Comparison of ENCODE assay signal across 14 mouse cellular contexts in genomic region chr9:101017734-101018516, GRCm38 (mm10). TPM values are rescaled to one million over a fixed set of nuclear protein-coding genes. Genes with fewer than 3 reads are reported as not detected.
A peak's percentile ranks its signal among the peaks of the same experiment; 100 is the strongest.
DNase-seq lines count a peak whose midpoint lies in the region; ATAC-seq and TF ChIP-seq lines count a peak whose summit lies in the region.
"Had no signal": no experiment of that assay in that cellular context is flagged by ENCODE, and none has a peak within 500 bp of the region (broad histone marks: within the 10 kb centered on the region; RNA-seq: fewer than 3 reads in every experiment).

No protein-coding gene starts in this region.

- no peak for TF ChIP-seq POLR2A in heart, adult 2 months (IDR thresholded peaks at IDR 0.05; ENCODE audit: insufficient read depth, low read depth, low read length)

- no peaks in the 10 kb centered on the region for H3K36me3 ChIP-seq in heart, adult 2 months (ENCODE audit: control insufficient read depth, insufficient read depth, low read length)
- peaks cover 8% of the 10 kb centered on the region; the same call in 1 of the 2 replicates for H3K36me3 ChIP-seq in lung, postnatal 0 days (ENCODE audit: insufficient read depth, low read length)
- 0 out of 2 replicates have a peak, but pooled peaks cover 2% of the 10 kb centered on the region for H3K36me3 ChIP-seq in splenic B cell, adult 2 months (ENCODE audit: control insufficient read depth, insufficient read depth, low read length, poor library complexity, severe bottlenecking)

- H3K4me1 ChIP-seq in heart, adult 2 months (ENCODE audit: control insufficient read depth, insufficient read depth, low read length), result no peaks in the 10 kb centered on the region
- H3K4me1 ChIP-seq in lung, postnatal 0 days (ENCODE audit: insufficient read depth, low read depth, low read length), result no peaks in the 10 kb centered on the region
- H3K4me1 ChIP-seq: limb, embryonic 15.5 days; neural tube, embryonic 12.5 days had no signal

- no peak overlapping the region; the same call in 1 of the 2 replicates for H3K27ac ChIP-seq in heart, adult 2 months
- peak overlapping the region; percentile 2; the same call in 1 of the 2 replicates for H3K27ac ChIP-seq in lung, postnatal 0 days (ENCODE audit: low read length)
- H3K27ac ChIP-seq: limb, embryonic 15.5 days; neural tube, embryonic 12.5 days had no signal

- ATAC-seq in lung, postnatal 0 days, result peak; percentile 82
- no peak for ATAC-seq in megakaryocyte-erythroid progenitor cell, adult 5-6 weeks (replicated peaks; ENCODE audit: low FRiP score, low TSS enrichment, poor library complexity, severe bottlenecking)
- ATAC-seq: activated CD4-positive, CD25-positive, alpha-beta regulatory T cell, adult 4 months had no signal

- no peak for TF ChIP-seq EP300 in heart, adult 2 months (IDR thresholded peaks at IDR 0.05; ENCODE audit: insufficient read depth, low read depth, low read length)
- TF ChIP-seq EP300 in lung, postnatal 0 days (IDR thresholded peaks at IDR 0.05), result peak; percentile 77

- WGBS in heart, adult 2 months, result 47% methylated on average over 15 of the region's 15 CpGs
- WGBS in lung, postnatal 0 days, result 32% methylated on average over 15 of the region's 15 CpGs

- no peak overlapping the region for H3K9ac ChIP-seq in heart, adult 2 months (ENCODE audit: low read depth, low read length)
- H3K9ac ChIP-seq in lung, postnatal 0 days (replicated peaks; ENCODE audit: low read depth), result no peak overlapping the region
- H3K9ac ChIP-seq: limb, embryonic 15.5 days; neural tube, embryonic 12.5 days had no signal

- intact Hi-C loops in heart, adult 2 months (cut with DNase I), result no loop called here
- intact Hi-C loops in heart, postnatal 36 days (cut with DNase I), result loop anchor here (5.0 kb wide), 1 partner anchor 129 kb away; no protein-coding TSS in a partner anchor

- TF ChIP-seq CTCF in heart, adult 2 months (IDR thresholded peaks at IDR 0.05), result peak; percentile 52
- peak; percentile 31; the same call in 1 of the 2 replicates for TF ChIP-seq CTCF in lung, postnatal 0 days (IDR thresholded peaks at IDR 0.05)

- no peak overlapping the region for H3K4me2 ChIP-seq in lung, postnatal 0 days (replicated peaks; ENCODE audit: low read depth, low read length)
- H3K4me2 ChIP-seq: limb, embryonic 15.5 days; neural tube, embryonic 12.5 days had no signal

- no peak for DNase-seq in heart, adult 2 months
- DNase-seq in heart, postnatal 36 days, result no peak
- DNase-seq in lung, postnatal 0 days (ENCODE audit: low spot score), result peak; percentile 67
- no peak for DNase-seq in lung, adult 18-20 months
- peak; percentile 40 to 64 for DNase-seq in kidney, adult 8-10 months
- peak; percentile 9 for DNase-seq in splenic B cell, adult 2 months (ENCODE audit: low read depth, low spot score)
- DNase-seq in urinary bladder, postnatal 25 days (ENCODE audit: low spot score), result no peak
- DNase-seq: cerebellum, adult 11-12 months; right cerebral cortex, postnatal 4 days; thymus, adult 2 months had no signal

- no peaks in the 10 kb centered on the region for H3K9me3 ChIP-seq in lung, postnatal 0 days (ENCODE audit: low read length)
- H3K9me3 ChIP-seq: limb, embryonic 15.5 days; neural tube, embryonic 12.5 days had no signal

- H3K27me3 ChIP-seq in heart, adult 2 months (ENCODE audit: control insufficient read depth, insufficient read depth, low read length), result no peaks in the 10 kb centered on the region
- H3K27me3 ChIP-seq in lung, postnatal 0 days (replicated peaks; ENCODE audit: insufficient read depth, low read length), result no peaks in the 10 kb centered on the region
- no peaks in the 10 kb centered on the region for H3K27me3 ChIP-seq in splenic B cell, adult 2 months (ENCODE audit: control insufficient read depth, insufficient read depth, low read length, poor library complexity, severe bottlenecking)
- H3K27me3 ChIP-seq: limb, embryonic 15.5 days; neural tube, embryonic 12.5 days had no signal

- H3K79me2 ChIP-seq in heart, adult 2 months (replicated peaks; ENCODE audit: control insufficient read depth, insufficient read depth, low read length), result no peaks in the 10 kb centered on the region

- H3K4me3 ChIP-seq in heart, adult 2 months, result no peak overlapping the region
- no peak overlapping the region for H3K4me3 ChIP-seq in lung, postnatal 0 days (ENCODE audit: low read depth, low read length)
- H3K4me3 ChIP-seq: limb, embryonic 15.5 days; neural tube, embryonic 12.5 days had no signal

RNA-seq across cellular contexts. Expression of gene Pccb, which starts 16.8 kb away (rescaled TPM):
- 100 to 1,000 TPM in 1 of 2 experiments, 10 to 100 TPM in 1; 87.3 to 109 TPM for total RNA-seq in heart, adult 2 months (2021)
- 117 and 163 TPM in 2 replicates for polyA plus RNA-seq in heart, adult 2 months (2012; rRNA removed)
- total RNA-seq in heart, postnatal 36 days (2021), result 100 to 1,000 TPM; 103 to 107 TPM
- 19.7 and 19.8 TPM in 2 replicates for polyA plus RNA-seq in lung, postnatal 0 days (2015; fragmentation: Nextera tagmentation; extraction: Ambion mirVana)
- 27.7 and 37.8 TPM in 2 replicates for total RNA-seq in megakaryocyte-erythroid progenitor cell, adult 5-6 weeks (2014; fragmentation: Nextera tagmentation)
- 23.4 and 33.2 TPM in 2 replicates for total RNA-seq in megakaryocyte-erythroid progenitor cell, adult 5-6 weeks (2017)

RNA-seq across cellular contexts. Expression of gene Msl2, which starts 56.0 kb away (rescaled TPM):
- 10 to 100 TPM; 33.5 to 35.9 TPM for total RNA-seq in heart, adult 2 months (2021)
- polyA plus RNA-seq in heart, adult 2 months (2012; rRNA removed), result 10.8 and 16.4 TPM in 2 replicates
- 10 to 100 TPM; 32.1 to 38.5 TPM for total RNA-seq in heart, postnatal 36 days (2021)
- polyA plus RNA-seq in lung, postnatal 0 days (2015; fragmentation: Nextera tagmentation; extraction: Ambion mirVana), result 5.0 and 5.8 TPM in 2 replicates
- total RNA-seq in megakaryocyte-erythroid progenitor cell, adult 5-6 weeks (2014; fragmentation: Nextera tagmentation), result 50.4 and 86.2 TPM in 2 replicates
- total RNA-seq in megakaryocyte-erythroid progenitor cell, adult 5-6 weeks (2017), result 50.3 and 52.2 TPM in 2 replicates

Comparison
In these comparisons a context has a peak if more than half of its experiments do, and no peak if none do; other contexts are left out.
1. DNase-seq: peak in lung, postnatal 0 days (single experiment), kidney, adult 8-10 months (2 of 2) and splenic B cell, adult 2 months (single experiment); none in heart, adult 2 months (0 of 2), heart, postnatal 36 days (0 of 2), lung, adult 18-20 months (0 of 2) and urinary bladder, postnatal 25 days (single experiment).